In the genomic region with DNA sequence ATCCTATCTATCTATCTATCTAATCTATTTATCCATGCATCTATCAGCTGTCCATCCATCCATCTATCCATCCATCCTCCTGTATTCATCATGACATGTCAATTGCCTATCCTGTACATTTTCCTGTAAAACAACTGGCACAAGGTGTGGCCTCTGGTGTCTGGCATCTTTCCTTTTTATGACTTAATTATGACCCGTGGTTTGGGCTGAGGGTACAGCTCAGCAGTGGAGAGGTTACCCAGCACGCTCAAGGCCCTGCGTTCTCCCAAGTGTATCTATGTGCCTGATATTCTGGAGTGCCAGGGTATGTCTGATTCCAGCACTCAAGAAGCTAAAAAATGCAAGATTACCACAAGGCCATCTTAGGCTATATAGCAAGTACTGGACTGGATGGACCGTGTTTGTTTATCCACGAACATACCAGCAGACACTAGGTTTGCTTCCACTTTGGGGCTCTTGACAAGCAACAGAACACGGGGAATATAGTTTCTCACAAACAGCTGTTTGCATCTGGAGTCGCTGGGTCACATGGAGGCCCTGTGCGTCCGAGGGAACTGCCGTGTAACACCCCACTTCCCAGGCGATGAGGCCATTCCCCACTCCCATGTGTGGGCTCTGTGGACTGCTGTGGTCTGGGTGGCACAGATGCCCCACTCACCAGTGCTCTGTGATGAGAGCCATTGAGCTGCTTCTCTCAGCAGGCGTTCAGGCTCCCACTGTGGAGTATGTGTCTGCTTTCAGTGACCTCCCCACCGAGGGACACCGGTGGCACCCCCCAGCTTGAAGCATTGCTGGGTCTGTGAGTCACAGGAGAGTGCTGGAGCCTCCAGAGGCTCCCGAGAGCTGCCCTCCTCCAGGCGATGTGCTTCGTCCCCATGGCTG, we compare ENCODE assay signal across 14 mouse cellular contexts. TPM values are rescaled to one million over a fixed set of nuclear protein-coding genes. Genes with fewer than 3 reads are reported as not detected.
DNase-seq lines count a peak whose midpoint lies in the region; ATAC-seq and TF ChIP-seq lines count a peak whose summit lies in the region.
"Had no signal": no experiment of that assay in that cellular context is flagged by ENCODE, and none has a peak within 500 bp of the region (broad histone marks: within the 10 kb centered on the region; RNA-seq: fewer than 3 reads in every experiment).

No protein-coding gene starts in this region.

- no peak overlapping the region for H3K4me3 ChIP-seq in heart, adult 2 months
- no peak overlapping the region for H3K4me3 ChIP-seq in lung, embryonic 16.5 days (ENCODE audit: low read length)
- H3K4me3 ChIP-seq in lung, adult 2 months (replicated peaks; ENCODE audit: extremely low read depth, low read depth, low read length), result no peak overlapping the region
- H3K4me3 ChIP-seq in heart, postnatal 0 days (ENCODE audit: low read depth, low read length), result no peak overlapping the region
- no peak overlapping the region for H3K4me3 ChIP-seq in stomach, embryonic 15.5 days (replicated peaks)
- H3K4me3 ChIP-seq: forebrain, embryonic 15.5 days; midbrain, embryonic 13.5 days had no signal

- no peaks in the 10 kb centered on the region for H3K79me2 ChIP-seq in heart, adult 2 months (replicated peaks; ENCODE audit: control insufficient read depth, insufficient read depth, low read length)

- no peak overlapping the region for H3K9ac ChIP-seq in heart, adult 2 months (ENCODE audit: low read depth, low read length)
- H3K9ac ChIP-seq in lung, embryonic 16.5 days (ENCODE audit: low read length), result no peak overlapping the region
- no peak overlapping the region for H3K9ac ChIP-seq in heart, postnatal 0 days (replicated peaks; ENCODE audit: low read depth, low read length)
- no peak overlapping the region for H3K9ac ChIP-seq in stomach, embryonic 15.5 days
- H3K9ac ChIP-seq: forebrain, embryonic 15.5 days; liver, postnatal 0 days; midbrain, embryonic 13.5 days had no signal

- TF ChIP-seq POLR2A in heart, adult 2 months (IDR thresholded peaks at IDR 0.05; ENCODE audit: insufficient read depth, low read depth, low read length), result no peak
- no peak for TF ChIP-seq POLR2A in lung, adult 2 months (IDR thresholded peaks at IDR 0.05; ENCODE audit: borderline replicate concordance, extremely low read depth, low read depth, low read length)

- intact Hi-C loops in heart, adult 2 months (cut with DNase I), result no loop called here
- intact Hi-C loops in heart, postnatal 25 days (cut with DNase I), result no loop called here

- no peaks in the 10 kb centered on the region for H3K9me3 ChIP-seq in lung, embryonic 16.5 days (ENCODE audit: control insufficient read depth, low read length)
- H3K9me3 ChIP-seq in heart, postnatal 0 days (replicated peaks; ENCODE audit: control insufficient read depth, low read length), result no peaks in the 10 kb centered on the region
- H3K9me3 ChIP-seq in stomach, embryonic 15.5 days, result no peaks in the 10 kb centered on the region
- H3K9me3 ChIP-seq: forebrain, embryonic 15.5 days; midbrain, embryonic 13.5 days had no signal

- H3K4me2 ChIP-seq in lung, embryonic 16.5 days (ENCODE audit: low read depth, low read length), result no peak overlapping the region
- no peak overlapping the region for H3K4me2 ChIP-seq in heart, postnatal 0 days (ENCODE audit: low read depth, low read length)
- no peak overlapping the region for H3K4me2 ChIP-seq in stomach, embryonic 15.5 days
- H3K4me2 ChIP-seq: forebrain, embryonic 15.5 days; midbrain, embryonic 13.5 days had no signal

- TF ChIP-seq EP300 in heart, adult 2 months (IDR thresholded peaks at IDR 0.05; ENCODE audit: insufficient read depth, low read depth, low read length), result 0 out of 2 replicates have a peak, but pooled peaks have one; percentile 11
- TF ChIP-seq EP300 in heart, postnatal 0 days (IDR thresholded peaks at IDR 0.05; ENCODE audit: low read depth), result no peak

- WGBS in heart, adult 2 months, result 82% methylated on average over 17 of the region's 17 CpGs
- 77% methylated on average over 17 of the region's 17 CpGs for WGBS in lung, embryonic 16.5 days
- WGBS in lung, adult 2 months, result 81% methylated on average over 17 of the region's 17 CpGs
- 79% methylated on average over 17 of the region's 17 CpGs for WGBS in heart, postnatal 0 days
- 68% methylated on average over 17 of the region's 17 CpGs for WGBS in stomach, embryonic 15.5 days

- peaks cover 23% of the 10 kb centered on the region for H3K4me1 ChIP-seq in heart, adult 2 months (ENCODE audit: control insufficient read depth, insufficient read depth, low read length)
- peaks cover 13% of the 10 kb centered on the region for H3K4me1 ChIP-seq in lung, embryonic 16.5 days (replicated peaks; ENCODE audit: control insufficient read depth, insufficient read depth, low read length)
- peaks cover 14% of the 10 kb centered on the region for H3K4me1 ChIP-seq in lung, adult 2 months (ENCODE audit: control insufficient read depth, insufficient read depth, low read length)
- peaks cover 21% of the 10 kb centered on the region for H3K4me1 ChIP-seq in heart, postnatal 0 days (ENCODE audit: control insufficient read depth, insufficient read depth)
- peaks cover 30% of the 10 kb centered on the region for H3K4me1 ChIP-seq in stomach, embryonic 15.5 days
- H3K4me1 ChIP-seq: forebrain, embryonic 15.5 days had no signal

- no peak for ATAC-seq in lung, embryonic 16.5 days (ENCODE audit: low read depth)
- ATAC-seq in heart, postnatal 0 days (ENCODE audit: insufficient read depth, low read depth), result no peak
- ATAC-seq in stomach, embryonic 15.5 days (ENCODE audit: insufficient read depth, low FRiP score, low read depth), result no peak
- ATAC-seq: forebrain, embryonic 15.5 days; inflammation-experienced regulatory T-cells, adult 6 months; liver, postnatal 0 days; midbrain, embryonic 13.5 days had no signal

- peaks cover 4% of the 10 kb centered on the region for H3K36me3 ChIP-seq in heart, adult 2 months (ENCODE audit: control insufficient read depth, insufficient read depth, low read length)
- H3K36me3 ChIP-seq in lung, embryonic 16.5 days (ENCODE audit: control insufficient read depth, insufficient read depth, low read length), result no peaks in the 10 kb centered on the region
- peaks cover 34% of the 10 kb centered on the region for H3K36me3 ChIP-seq in heart, postnatal 0 days (replicated peaks; ENCODE audit: control insufficient read depth, insufficient read depth, low read length)
- no peaks in the 10 kb centered on the region for H3K36me3 ChIP-seq in stomach, embryonic 15.5 days

- no peaks in the 10 kb centered on the region for H3K27me3 ChIP-seq in heart, adult 2 months (ENCODE audit: control insufficient read depth, insufficient read depth, low read length)
- no peaks in the 10 kb centered on the region for H3K27me3 ChIP-seq in lung, embryonic 16.5 days (ENCODE audit: control insufficient read depth, insufficient read depth, low read depth, low read length)
- H3K27me3 ChIP-seq in heart, postnatal 0 days (ENCODE audit: control insufficient read depth, insufficient read depth, low read length), result no peaks in the 10 kb centered on the region
- H3K27me3 ChIP-seq in stomach, embryonic 15.5 days (replicated peaks), result no peaks in the 10 kb centered on the region
- H3K27me3 ChIP-seq: forebrain, embryonic 15.5 days; midbrain, embryonic 13.5 days had no signal

- no peak for TF ChIP-seq CTCF in heart, adult 2 months (IDR thresholded peaks at IDR 0.05)
- TF ChIP-seq CTCF in lung, adult 2 months (IDR thresholded peaks at IDR 0.05; ENCODE audit: insufficient read depth, low read length), result no peak
- TF ChIP-seq CTCF in heart, postnatal 0 days (IDR thresholded peaks at IDR 0.05; ENCODE audit: low read depth), result no peak

- peak; percentile 52 to 53 for DNase-seq in heart, adult 2 months
- DNase-seq in heart, postnatal 25 days (ENCODE audit: low spot score), result no peak
- no peak for DNase-seq in lung, adult 2 months
- no peak for DNase-seq in heart, postnatal 0 days (ENCODE audit: low spot score)
- DNase-seq in adrenal gland, adult 8-10 months, result no peak
- no peak for DNase-seq in urinary bladder, postnatal 10 days (ENCODE audit: low spot score)
- DNase-seq: cerebellum, postnatal 14 days; liver, postnatal 0 days; right cerebral cortex, postnatal 4 days had no signal

- no peak overlapping the region for H3K27ac ChIP-seq in heart, adult 2 months
- H3K27ac ChIP-seq in lung, embryonic 16.5 days (ENCODE audit: low read length), result peak overlapping the region; percentile 45; the same call in 1 of the 2 replicates
- peak overlapping the region; percentile 50 for H3K27ac ChIP-seq in heart, postnatal 0 days (ENCODE audit: low read depth)
- H3K27ac ChIP-seq in stomach, embryonic 15.5 days, result peak overlapping the region; percentile 78
- H3K27ac ChIP-seq: forebrain, embryonic 15.5 days; midbrain, embryonic 13.5 days had no signal

RNA-seq across cellular contexts. Expression of a gene that starts 38.5 kb away (rescaled TPM):
- total RNA-seq in heart, adult 2 months (2021), result 10 to 100 TPM; 27.6 to 31.5 TPM
- polyA plus RNA-seq in heart, adult 2 months (2012; rRNA removed), result 25.3 and 39.8 TPM in 2 replicates
- total RNA-seq in heart, postnatal 25 days (2021), result 10 to 100 TPM; 30.4 to 34.7 TPM
- 9.2 and 11.2 TPM in 2 replicates for polyA plus RNA-seq in lung, embryonic 16.5 days (2015; fragmentation: Nextera tagmentation; extraction: Ambion mirVana)
- 21.5 and 24.4 TPM in 2 replicates for polyA plus RNA-seq in lung, adult 2 months (2012; rRNA removed)
- 31.8 and 35.0 TPM in 2 replicates for total RNA-seq in heart, postnatal 0 days (2014; rRNA removed; ENCODE audit: low replicate concordance)
- 15.4 and 16.2 TPM in 2 replicates for polyA plus RNA-seq in heart, postnatal 0 days (2015; fragmentation: Nextera tagmentation; extraction: Ambion mirVana)
- polyA plus RNA-seq in stomach, embryonic 15.5 days (2015; fragmentation: Nextera tagmentation; extraction: Ambion mirVana), result 13.8 and 15.2 TPM in 2 replicates
- total RNA-seq in adrenal gland, adult 8-10 months (2022), result 10 to 100 TPM; 15.4 to 22.2 (median 17.5) TPM

Comparison
In these comparisons a context has a peak if more than half of its experiments do, and no peak if none do; other contexts are left out.
1. DNase-seq: peak in heart, adult 2 months (2 of 2); none in heart, postnatal 25 days (single experiment), lung, adult 2 months (single experiment), heart, postnatal 0 days (single experiment), adrenal gland, adult 8-10 months (single experiment) and urinary bladder, postnatal 10 days (single experiment).